Mouse (Mus musculus): Measurements from ENCODE around the gene Osm. TPM values are rescaled to one million over a fixed set of nuclear protein-coding genes. Genes with fewer than 3 reads are reported as not detected.
A peak's percentile ranks its signal among the peaks of the same experiment; 100 is the strongest.

Osm gene
- total RNA-seq, 1 experiment from 2014 or later = 95.2 TPM

GRCm38 (mm10) chr11:4235052-4235655 is 1.1 kb upstream of the Osm start:
- no peak for ATAC-seq (ENCODE audit: extremely low read depth, insufficient number of reproducible peaks, low FRiP score, poor library complexity, severe bottlenecking)

DNA sequence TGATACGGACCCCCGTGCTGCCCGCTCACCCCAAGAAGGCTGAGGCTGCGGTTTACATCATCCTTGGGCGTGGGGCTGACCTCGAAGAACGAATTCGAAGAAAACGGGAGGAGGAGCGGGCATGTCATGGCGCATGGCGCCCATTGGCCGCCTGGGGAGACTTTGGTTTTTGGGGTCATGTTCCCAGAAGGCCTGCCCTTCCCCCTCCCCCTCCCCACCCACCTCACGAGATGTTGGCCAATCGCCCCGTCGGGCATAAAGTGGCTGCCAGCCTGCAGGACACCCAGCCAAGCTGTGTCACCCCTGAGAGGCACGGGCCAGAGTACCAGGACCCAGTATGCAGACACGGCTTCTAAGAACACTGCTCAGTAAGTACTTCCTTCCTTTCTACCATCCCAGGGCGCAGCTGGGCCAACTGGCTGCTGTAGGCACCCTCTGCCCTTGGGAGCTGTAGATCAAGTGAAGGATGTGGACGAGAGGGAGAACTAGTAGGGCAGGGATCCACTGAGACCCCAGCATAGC is 387 bp downstream of the Osm start:
- ATAC-seq (ENCODE audit: extremely low read depth, insufficient number of reproducible peaks, low FRiP score, poor library complexity, severe bottlenecking) = peak; percentile 33

DNA sequence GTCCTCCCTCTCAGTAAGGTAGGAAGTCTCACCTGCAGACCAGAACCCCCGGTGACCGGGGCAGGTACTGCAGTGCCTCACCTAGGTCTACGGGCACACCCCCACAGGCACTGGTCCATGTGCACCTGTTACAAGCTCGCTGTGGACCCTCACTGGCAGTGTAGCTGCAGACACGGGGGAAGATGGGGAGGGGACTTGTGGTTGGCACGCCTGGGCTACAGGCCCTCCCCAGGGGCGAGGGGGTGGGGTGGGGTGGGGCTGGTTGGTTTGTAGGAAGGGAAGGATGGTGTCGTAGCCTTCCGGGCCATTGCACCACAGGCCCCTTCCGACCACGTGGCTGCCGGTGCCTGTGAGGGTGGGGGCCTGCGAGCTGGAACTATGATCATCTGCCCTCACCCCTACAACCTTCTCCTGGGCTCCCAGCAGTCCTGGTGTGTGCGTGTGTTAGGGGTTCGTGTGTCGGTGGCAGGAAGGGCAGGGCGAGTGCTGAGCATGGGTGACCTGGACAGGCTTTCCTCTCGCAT is 1.2 kb downstream of the Osm start:
- ATAC-seq (ENCODE audit: extremely low read depth, insufficient number of reproducible peaks, low FRiP score, poor library complexity, severe bottlenecking) = peak; percentile 45

GRCm38 (mm10) chr11:4238167-4238566 is 1.9 kb downstream of the Osm start:
- ATAC-seq (ENCODE audit: extremely low read depth, insufficient number of reproducible peaks, low FRiP score, poor library complexity, severe bottlenecking) = no peak

DNA sequence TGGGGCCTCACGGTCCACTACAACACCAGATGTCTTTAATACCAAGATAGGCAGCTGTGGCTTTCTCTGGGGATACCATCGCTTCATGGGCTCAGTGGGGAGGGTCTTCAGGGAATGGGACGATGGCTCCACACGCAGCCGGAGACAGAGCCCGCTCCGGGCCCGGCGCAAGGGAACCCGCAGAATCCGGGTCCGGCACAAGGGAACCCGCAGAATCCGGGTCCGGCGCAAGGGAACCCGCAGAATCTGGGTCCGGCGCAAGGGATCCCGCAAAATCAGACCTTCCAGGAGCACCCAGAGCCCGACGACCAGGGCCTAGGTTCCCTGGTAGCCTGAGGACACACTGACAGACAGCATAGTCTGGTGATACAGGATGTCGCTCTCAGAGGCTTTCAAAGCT is 3.5 kb downstream of the Osm start:
- no peak for ATAC-seq (ENCODE audit: extremely low read depth, insufficient number of reproducible peaks, low FRiP score, poor library complexity, severe bottlenecking)

DNA sequence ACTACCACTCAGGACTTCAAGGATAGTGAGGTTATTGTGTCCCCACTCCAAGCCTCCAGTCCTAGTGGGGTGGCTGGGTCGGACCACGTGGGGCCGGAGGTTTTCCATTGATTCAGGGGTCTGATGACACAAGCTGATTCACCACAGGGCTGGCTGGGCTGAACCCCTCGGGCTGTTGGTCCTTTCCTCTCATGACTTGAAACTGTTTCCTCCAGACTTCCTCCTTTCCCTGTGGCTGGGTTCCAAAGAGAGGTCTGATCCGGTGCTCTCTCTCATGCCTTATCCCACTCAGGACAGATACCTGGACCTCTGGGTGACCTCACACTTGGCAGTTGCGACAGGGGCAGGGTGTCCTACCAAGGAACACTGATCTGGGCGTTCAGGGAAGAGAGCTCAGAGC is 3.9 kb downstream of the Osm start:
- no peak for ATAC-seq (ENCODE audit: extremely low read depth, insufficient number of reproducible peaks, low FRiP score, poor library complexity, severe bottlenecking)

- no peak for ATAC-seq (ENCODE audit: extremely low read depth, insufficient number of reproducible peaks, low FRiP score, poor library complexity, severe bottlenecking)
Measured at GRCm38 (mm10) chr11:4241180-4241579, 5.0 kb downstream of the Osm start.

DNA sequence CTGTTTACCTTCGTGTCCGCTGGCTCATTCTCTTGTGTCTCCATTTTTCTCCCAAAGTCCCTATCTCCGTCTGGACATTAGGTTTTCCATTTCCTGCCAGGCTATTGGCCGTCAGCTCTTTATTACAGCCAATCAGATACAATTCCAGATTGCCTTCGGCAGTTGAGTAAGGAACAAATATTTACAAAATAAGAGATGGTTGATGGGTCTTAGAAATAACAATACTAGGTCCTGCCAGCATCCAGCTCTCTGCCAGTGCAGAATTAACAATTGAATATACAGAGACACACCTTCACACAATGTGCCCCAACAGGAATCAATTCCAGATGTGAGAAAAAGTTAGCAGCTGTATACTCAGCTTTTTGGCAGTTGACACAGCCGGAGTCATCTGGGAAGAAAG is 9.9 kb downstream of the Osm start:
- ATAC-seq (ENCODE audit: extremely low read depth, insufficient number of reproducible peaks, low FRiP score, poor library complexity, severe bottlenecking) = no peak

GRCm38 (mm10) chr11:4246623-4247022 is 10.4 kb downstream of the Osm start:
- ATAC-seq (ENCODE audit: extremely low read depth, insufficient number of reproducible peaks, low FRiP score, poor library complexity, severe bottlenecking) = no peak; the same call in 1 of the 2 replicates

DNA sequence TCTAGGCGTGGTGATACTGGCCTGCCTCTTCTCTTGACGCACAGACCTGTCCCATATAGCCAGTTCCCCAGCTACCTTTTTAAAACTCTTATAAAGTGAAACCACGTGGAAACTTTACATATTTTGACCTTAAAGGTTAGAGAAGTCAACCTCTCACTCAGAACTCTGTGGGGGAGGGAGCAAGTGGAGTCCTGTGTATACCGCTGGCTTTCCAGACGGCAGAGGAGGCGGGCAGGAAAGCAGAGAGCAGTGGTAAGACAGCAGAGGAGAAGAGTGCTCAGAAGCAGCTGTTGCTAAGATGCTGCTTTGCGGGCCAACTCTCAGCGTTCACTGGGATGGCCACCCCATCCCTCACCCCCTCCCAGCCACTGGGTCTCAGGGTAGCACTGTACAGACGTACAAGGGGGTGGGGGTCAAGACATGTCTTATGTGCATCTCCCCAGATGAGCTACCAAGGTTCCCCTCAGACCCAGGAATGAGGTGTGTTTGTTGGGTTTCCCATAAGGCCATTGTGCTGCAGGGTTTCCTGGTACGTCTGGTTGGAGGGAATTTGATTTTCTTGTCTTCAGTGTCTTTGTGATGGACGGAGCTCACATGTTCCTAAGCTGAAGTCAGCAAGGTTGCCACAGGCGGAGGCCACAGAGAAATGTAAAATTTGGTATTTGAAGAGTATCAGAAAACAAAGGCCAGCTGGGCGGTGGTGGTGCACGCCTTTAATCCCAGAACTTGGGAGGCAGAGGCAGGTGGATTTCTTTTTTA is 11.2 kb downstream of the Osm start:
- ATAC-seq (ENCODE audit: extremely low read depth, insufficient number of reproducible peaks, low FRiP score, poor library complexity, severe bottlenecking) = no peak

DNA sequence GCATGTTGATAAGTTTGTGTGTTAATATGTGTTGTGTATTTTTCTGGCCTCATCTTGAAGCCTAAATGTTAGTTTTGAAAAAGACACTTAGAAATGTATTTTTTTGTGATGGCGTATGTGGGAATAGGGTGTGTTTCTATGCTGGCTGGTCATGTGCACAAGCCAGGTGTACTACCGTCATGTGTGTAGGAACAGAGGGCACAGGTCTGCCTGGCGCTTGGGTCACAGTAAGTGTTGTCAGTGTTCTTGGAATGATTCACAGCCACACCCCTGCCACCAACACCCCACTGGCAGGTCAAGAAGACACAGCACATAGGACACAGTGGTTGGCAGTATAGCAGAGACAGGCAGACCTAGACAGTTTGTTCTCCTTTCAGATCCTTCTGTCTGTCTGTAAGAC is 12.9 kb downstream of the Osm start:
- no peak for ATAC-seq (ENCODE audit: extremely low read depth, insufficient number of reproducible peaks, low FRiP score, poor library complexity, severe bottlenecking)

DNA sequence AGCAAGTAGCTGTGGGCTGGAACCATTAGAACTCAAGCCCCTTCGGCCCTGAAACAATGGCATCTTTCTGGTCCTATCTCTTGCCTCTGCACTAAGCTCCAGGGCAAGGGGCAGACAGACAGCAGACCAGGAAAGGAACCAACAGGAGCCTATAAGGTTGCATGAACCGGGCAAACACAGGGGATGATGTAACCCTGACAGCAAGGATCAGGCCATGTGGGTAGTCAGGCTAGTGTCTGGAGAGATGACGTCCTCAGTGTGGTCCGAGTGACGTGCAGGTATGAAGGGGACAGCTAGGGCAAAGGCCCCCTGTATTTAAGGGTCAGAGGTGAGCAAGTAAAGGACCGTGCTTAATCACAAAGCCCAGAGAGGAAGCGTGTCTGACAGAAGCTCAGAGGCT is 14.1 kb downstream of the Osm start:
- 0 out of 2 replicates have a peak, but pooled peaks have one; percentile 18 for ATAC-seq (ENCODE audit: extremely low read depth, insufficient number of reproducible peaks, low FRiP score, poor library complexity, severe bottlenecking)

DNA sequence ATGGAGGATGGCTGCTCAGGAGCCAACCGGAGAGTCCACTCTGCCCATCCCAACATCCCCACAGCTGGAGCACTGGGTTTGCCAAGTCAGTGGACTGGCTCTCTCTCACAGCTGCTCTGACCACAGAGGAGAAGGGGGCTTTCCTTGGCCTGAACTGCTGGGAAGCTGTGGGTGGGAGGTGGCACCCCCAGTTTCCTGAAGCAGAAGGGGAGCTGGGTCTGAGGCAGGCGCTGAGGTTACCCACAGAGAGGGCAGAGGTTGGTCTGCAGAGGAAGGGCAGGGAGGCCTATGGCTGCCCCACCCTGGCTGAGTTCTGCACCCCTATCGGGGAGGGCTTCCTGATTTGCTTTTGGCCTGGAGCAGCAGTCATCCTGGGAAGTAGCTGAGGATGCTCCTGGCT is 15.2 kb downstream of the Osm start:
- no peak; the same call in 1 of the 2 replicates for ATAC-seq (ENCODE audit: extremely low read depth, insufficient number of reproducible peaks, low FRiP score, poor library complexity, severe bottlenecking)

DNA sequence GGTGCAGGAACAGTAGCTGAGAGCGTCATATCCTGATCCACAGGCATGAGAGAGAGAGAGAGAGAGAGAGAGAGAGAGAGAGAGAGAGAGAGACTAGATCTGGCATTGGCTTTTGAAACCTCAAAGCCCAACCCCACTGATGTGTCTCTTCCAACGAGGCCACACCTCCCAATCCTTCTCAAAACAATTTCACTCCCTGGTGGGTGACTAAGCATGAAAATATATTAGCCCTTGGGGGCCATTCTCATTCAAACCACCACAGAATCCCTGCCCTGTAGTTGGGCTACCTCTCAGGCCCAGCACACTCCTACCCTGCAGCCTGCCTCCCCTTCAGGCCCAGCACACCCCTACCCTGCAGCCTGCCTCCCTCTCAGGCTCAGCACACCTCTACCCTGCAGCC is 16.7 kb downstream of the Osm start:
- ATAC-seq (ENCODE audit: extremely low read depth, insufficient number of reproducible peaks, low FRiP score, poor library complexity, severe bottlenecking) = no peak

- no peak for ATAC-seq (ENCODE audit: extremely low read depth, insufficient number of reproducible peaks, low FRiP score, poor library complexity, severe bottlenecking)
Measured at GRCm38 (mm10) chr11:4256846-4257607, 20.8 kb downstream of the Osm start, which contains the start of gene Lif. TSS of gene Lif (plus strand) at chr11:4257557.

DNA sequence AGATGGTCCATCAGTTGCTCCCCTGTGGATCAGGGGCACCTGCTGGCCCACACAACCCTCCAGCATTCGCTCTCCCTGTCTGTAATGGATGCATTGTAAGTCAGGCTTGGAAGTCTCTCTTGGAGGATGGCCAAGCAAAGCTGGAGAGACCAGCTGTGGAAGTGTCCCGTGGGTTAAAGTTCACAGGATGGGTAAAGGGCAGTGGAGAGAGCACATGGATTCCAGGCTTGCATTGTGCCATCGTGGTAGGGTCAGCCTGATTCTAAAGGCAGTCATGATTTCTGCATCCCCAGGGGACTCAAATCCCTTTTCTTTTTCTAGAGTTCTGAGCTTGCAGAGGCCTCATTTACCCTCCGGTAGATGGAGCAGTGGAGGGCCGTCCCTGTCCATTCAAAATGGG is 21.5 kb downstream of the Osm start:
- ATAC-seq (ENCODE audit: extremely low read depth, insufficient number of reproducible peaks, low FRiP score, poor library complexity, severe bottlenecking) = no peak

DNA sequence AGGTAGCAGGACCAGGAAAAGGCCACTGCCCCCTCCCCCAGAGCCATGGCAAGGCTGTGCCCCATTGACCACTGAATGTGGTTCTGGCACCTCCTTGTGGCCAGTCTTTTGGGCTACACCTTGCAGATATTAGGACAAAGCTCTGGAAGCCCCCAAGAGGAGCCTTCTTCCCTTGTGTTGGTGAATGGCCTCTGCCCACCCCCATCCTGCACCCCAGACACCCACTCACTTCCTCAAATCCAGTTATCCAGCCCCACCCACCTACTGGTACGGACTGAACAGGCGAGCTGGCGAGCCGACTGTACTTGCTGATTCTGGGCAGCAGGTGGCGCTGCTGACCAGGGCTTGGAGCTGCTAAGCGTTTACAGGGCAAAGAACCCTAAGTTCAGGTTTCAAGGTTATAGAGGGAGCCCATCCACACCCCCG is 22.4 kb downstream of the Osm start:
- peak; percentile 75 for ATAC-seq (ENCODE audit: extremely low read depth, insufficient number of reproducible peaks, low FRiP score, poor library complexity, severe bottlenecking)

DNA sequence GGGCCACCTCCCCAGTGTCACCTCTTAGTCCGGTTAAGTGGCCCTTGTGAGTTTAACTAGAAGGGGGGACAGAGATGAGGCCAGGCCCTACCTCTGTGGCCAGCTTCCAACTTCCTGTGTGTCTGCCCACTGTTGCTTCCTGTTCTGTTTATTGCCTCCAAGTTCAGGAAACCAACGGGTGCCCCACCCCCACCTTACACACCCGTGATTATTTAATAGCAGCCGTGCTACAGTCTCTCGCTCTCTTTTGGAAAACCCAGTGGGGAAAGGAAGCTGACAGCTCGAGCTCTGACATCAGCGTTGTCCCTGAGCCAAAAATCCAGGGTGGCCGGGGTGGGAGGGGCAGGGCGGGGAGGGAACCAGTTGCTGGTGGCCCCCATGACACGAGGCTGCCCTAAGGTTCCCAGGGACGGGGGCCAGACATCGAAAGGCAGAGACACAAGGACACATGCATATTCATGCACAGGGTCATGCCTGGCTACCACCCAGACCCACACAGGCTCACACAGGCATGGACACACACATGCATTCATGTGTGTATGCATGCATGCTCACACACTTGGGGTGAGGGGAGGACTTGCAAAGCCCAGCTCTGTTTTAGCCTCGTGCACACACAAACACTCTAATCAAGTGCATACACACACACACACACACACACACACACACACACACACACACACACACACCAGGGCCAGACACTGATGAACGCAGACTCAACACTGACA is 24.4 kb downstream of the Osm start:
- ATAC-seq (ENCODE audit: extremely low read depth, insufficient number of reproducible peaks, low FRiP score, poor library complexity, severe bottlenecking) = no peak

DNA sequence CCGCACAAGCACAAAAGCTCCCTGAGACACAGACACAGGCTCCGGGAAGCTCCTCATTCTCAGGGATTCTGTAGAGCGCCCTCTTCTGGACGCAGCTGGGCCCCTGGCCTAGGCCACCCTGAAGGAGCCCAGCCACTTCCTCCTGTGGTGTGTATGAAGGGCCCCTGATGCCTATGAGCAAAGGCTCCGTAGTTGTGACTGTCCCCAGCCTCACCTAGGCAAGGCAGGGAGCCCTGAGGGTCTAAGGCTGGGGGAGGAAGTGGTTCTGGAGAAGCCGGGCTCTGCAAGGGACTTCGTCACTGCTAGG is 24.9 kb downstream of the Osm start:
- ATAC-seq (ENCODE audit: extremely low read depth, insufficient number of reproducible peaks, low FRiP score, poor library complexity, severe bottlenecking) = peak; percentile 37; the same call in 1 of the 2 replicates
